Mouse (Mus musculus): ENCODE results near the gene Siglech. TPM values are rescaled to one million over a fixed set of nuclear protein-coding genes. Genes with fewer than 3 reads are reported as not detected.

Siglech gene
- not detected for polyA plus RNA-seq (2021)

GRCm38 (mm10) chr7:55767926-55768325 is at the start of gene Siglech:
Gene Siglech (plus strand): TSS chr7:55768178.
- in situ Hi-C loops (cut with MboI; ENCODE audit: low pct_unique_long_range_greater_than_20kb), result no loop called here
- TF ChIP-seq CTCF (IDR thresholded peaks at IDR 0.05), result no peak
- peaks cover 10% of the 10 kb centered on the region for H3K27me3 ChIP-seq
- CTCF ChIA-PET, result no interaction called here
- POLR2A ChIA-PET, result no interaction called here
- no peak for ATAC-seq
- DNase-seq (ENCODE audit: low read depth, low spot score), result no peak

- in situ Hi-C loops (cut with MboI; ENCODE audit: low pct_unique_long_range_greater_than_20kb), result no loop called here
- POLR2A ChIA-PET, result no interaction called here
- DNase-seq (ENCODE audit: low read depth, low spot score) (no peak), ATAC-seq (no peak)
- peaks cover 5% of the 10 kb centered on the region for H3K27me3 ChIP-seq
- CTCF ChIA-PET, result no interaction called here
- TF ChIP-seq CTCF (IDR thresholded peaks at IDR 0.05), result no peak
These were observed 45.3 kb upstream of the Siglech start for GRCm38 (mm10) chr7:55722673-55723072.

- ATAC-seq (no peak), DNase-seq (ENCODE audit: low read depth, low spot score) (no peak)
- no peaks in the 10 kb centered on the region for H3K27me3 ChIP-seq
- no peak for TF ChIP-seq CTCF (IDR thresholded peaks at IDR 0.05)
- POLR2A ChIA-PET, result no interaction called here
- in situ Hi-C loops (cut with MboI; ENCODE audit: low pct_unique_long_range_greater_than_20kb), result no loop called here
- CTCF ChIA-PET, result no interaction called here
These were observed 39.1 kb upstream of the Siglech start for GRCm38 (mm10) chr7:55728903-55729302.

GRCm38 (mm10) chr7:55734483-55734882 is 33.5 kb upstream of the Siglech start:
- in situ Hi-C loops (cut with MboI; ENCODE audit: low pct_unique_long_range_greater_than_20kb), result no loop called here
- no peaks in the 10 kb centered on the region for H3K27me3 ChIP-seq
- CTCF ChIA-PET, result no interaction called here
- ATAC-seq, result peak; percentile 19
- peak; percentile 29 for TF ChIP-seq CTCF (IDR thresholded peaks at IDR 0.05)
- DNase-seq (ENCODE audit: low read depth, low spot score), result no peak
- POLR2A ChIA-PET, result no interaction called here

- H3K27me3 ChIP-seq, result no peaks in the 10 kb centered on the region
- DNase-seq (ENCODE audit: low read depth, low spot score) (no peak), ATAC-seq (peak; percentile 71)
- POLR2A ChIA-PET, result no interaction called here
- peak; percentile 57 for TF ChIP-seq CTCF (IDR thresholded peaks at IDR 0.05)
- CTCF ChIA-PET, result no interaction called here
- in situ Hi-C loops (cut with MboI; ENCODE audit: low pct_unique_long_range_greater_than_20kb), result no loop called here
These were observed 30.7 kb upstream of the Siglech start for GRCm38 (mm10) chr7:55737125-55737912.

- DNase-seq (ENCODE audit: low read depth, low spot score) (no peak), ATAC-seq (no peak)
- no peak for TF ChIP-seq CTCF (IDR thresholded peaks at IDR 0.05)
- in situ Hi-C loops (cut with MboI; ENCODE audit: low pct_unique_long_range_greater_than_20kb), result no loop called here
- ChIA-PET POLR2A (no interaction called here), CTCF (no interaction called here)
- no peaks in the 10 kb centered on the region for H3K27me3 ChIP-seq
These were observed 24.2 kb upstream of the Siglech start for GRCm38 (mm10) chr7:55743614-55744267.

- ChIA-PET CTCF (no interaction called here), POLR2A (no interaction called here)
- in situ Hi-C loops (cut with MboI; ENCODE audit: low pct_unique_long_range_greater_than_20kb), result no loop called here
- ATAC-seq (no peak), DNase-seq (ENCODE audit: low read depth, low spot score) (no peak)
- TF ChIP-seq CTCF (IDR thresholded peaks at IDR 0.05), result no peak
- no peaks in the 10 kb centered on the region for H3K27me3 ChIP-seq
These were observed 23.3 kb upstream of the Siglech start for GRCm38 (mm10) chr7:55744566-55745220.

- in situ Hi-C loops (cut with MboI; ENCODE audit: low pct_unique_long_range_greater_than_20kb), result no loop called here
- ATAC-seq, result no peak
- no peak for DNase-seq (ENCODE audit: low read depth, low spot score)
- no peak for TF ChIP-seq CTCF (IDR thresholded peaks at IDR 0.05)
- ChIA-PET POLR2A (no interaction called here), CTCF (no interaction called here)
- H3K27me3 ChIP-seq, result no peaks in the 10 kb centered on the region
These were observed 17.1 kb upstream of the Siglech start for GRCm38 (mm10) chr7:55750841-55751240.

- in situ Hi-C loops (cut with MboI; ENCODE audit: low pct_unique_long_range_greater_than_20kb), result no loop called here
- no peaks in the 10 kb centered on the region for H3K27me3 ChIP-seq
- no peak for DNase-seq (ENCODE audit: low read depth, low spot score)
- ATAC-seq, result no peak
- TF ChIP-seq CTCF (IDR thresholded peaks at IDR 0.05), result no peak
- POLR2A ChIA-PET, result no interaction called here
- CTCF ChIA-PET, result no interaction called here
These were observed 8.6 kb upstream of the Siglech start for GRCm38 (mm10) chr7:55759346-55759745.

- TF ChIP-seq CTCF (IDR thresholded peaks at IDR 0.05), result no peak
- in situ Hi-C loops (cut with MboI; ENCODE audit: low pct_unique_long_range_greater_than_20kb), result no loop called here
- DNase-seq (ENCODE audit: low read depth, low spot score), result no peak
- no peak for ATAC-seq
- ChIA-PET CTCF (interaction anchor here (1.8 kb wide), 1 partner anchor 10 kb away, joined by 4 read pairs; no protein-coding TSS in a partner anchor), POLR2A (no interaction called here)
- no peaks in the 10 kb centered on the region for H3K27me3 ChIP-seq
These were observed 12.0 kb downstream of the Siglech start for GRCm38 (mm10) chr7:55780011-55780410.

- in situ Hi-C loops (cut with MboI; ENCODE audit: low pct_unique_long_range_greater_than_20kb), result no loop called here
- no peaks in the 10 kb centered on the region for H3K27me3 ChIP-seq
- ChIA-PET POLR2A (no interaction called here), CTCF (no interaction called here)
- DNase-seq (ENCODE audit: low read depth, low spot score) (no peak), ATAC-seq (no peak)
- TF ChIP-seq CTCF (IDR thresholded peaks at IDR 0.05), result no peak
These were observed 14.5 kb downstream of the Siglech start for GRCm38 (mm10) chr7:55782493-55782892.

All from Patski (cell line).